Mouse (Mus musculus) liver, embryonic 15.5 days (tissue): Measurements from ENCODE around the gene Tead4. TPM values are rescaled to one million over a fixed set of nuclear protein-coding genes. Genes with fewer than 3 reads are reported as not detected.

Source experiments
- ATAC-seq: fragments of 200-750 bp; cut with Nextera tagmentation; 2 replicates; pipeline ENCODE4 v1.8.0; 2017; ENCODE audit warnings: moderate number of reproducible peaks, mild to moderate bottlenecking, moderate library complexity; ENCODE audit not compliant: insufficient read depth
- H3K27ac ChIP-seq: fragments of 300-500 bp; sonication (generic); replicated peaks from 2 replicates; pipeline ENCODE4 v1.5.1; 2015; ENCODE audit warnings: mild to moderate bottlenecking, inconsistent platforms
- H3K27me3 ChIP-seq: fragments of 300-500 bp; sonication (generic); 2 replicates; pipeline ENCODE4 v1.6.1; 2015; ENCODE audit warnings: mild to moderate bottlenecking, inconsistent platforms
- H3K36me3 ChIP-seq: fragments of 300-500 bp; sonication (generic); replicated peaks from 2 replicates; pipeline ENCODE4 v1.6.1; 2015; ENCODE audit warnings: moderate library complexity, mild to moderate bottlenecking, inconsistent platforms
- H3K4me1 ChIP-seq: fragments of 300-500 bp; sonication (generic); replicated peaks from 2 replicates; pipeline ENCODE4 v1.6.1; 2015; ENCODE audit warnings: inconsistent platforms
- H3K4me2 ChIP-seq: fragments of 300-500 bp; sonication (generic); 2 replicates; pipeline ENCODE4 v1.6.1; 2015; ENCODE audit warnings: moderate library complexity, mild to moderate bottlenecking, inconsistent platforms
- H3K4me3 ChIP-seq: fragments of 300-500 bp; sonication (generic); replicated peaks from 2 replicates; pipeline ENCODE4 v1.5.1; 2015; ENCODE audit warnings: mild to moderate bottlenecking, inconsistent platforms
- H3K9ac ChIP-seq: fragments of 300-500 bp; sonication (generic); 2 replicates; pipeline ENCODE4 v1.6.1; 2015; ENCODE audit warnings: moderate library complexity, mild to moderate bottlenecking, inconsistent platforms
- H3K9me3 ChIP-seq: fragments of 300-500 bp; sonication (generic); replicated peaks from 2 replicates; pipeline ENCODE4 v1.6.1; 2016; ENCODE audit warnings: inconsistent platforms
- WGBS: fragments of 180-500 bp; shearing (Covaris S2); methylation state at CpG from one replicate; pipeline ENCODE4 v1.1.7; 2015; ENCODE audit warnings: mixed read lengths; ENCODE audit not compliant: insufficient replicate concordance; 5-methylcytosine and 5-hydroxymethylcytosine counted together
- polyA plus RNA-seq: library from polyadenylated mRNA; unstranded; fragments of >200 nt; fragmentation: Nextera tagmentation; extraction: Ambion mirVana; gene quantifications from 2 replicates; pipeline ENCODE4 v1.2.1, GENCODE M21; 2015

The Tead4 gene
- polyA plus RNA-seq, 1 experiment from 2014 or later: 0.55 TPM

- peak overlapping the region; percentile 56 for H3K4me2 ChIP-seq
- H3K27ac ChIP-seq: no peak overlapping the region
- WGBS: 4% methylated on average over 16 of the region's 16 CpGs
- no peaks in the 10 kb centered on the region for H3K27me3 ChIP-seq
- ATAC-seq: no peak
- H3K9ac ChIP-seq: no peak overlapping the region
- no peaks in the 10 kb centered on the region for H3K9me3 ChIP-seq
- no peaks in the 10 kb centered on the region for H3K36me3 ChIP-seq
- H3K4me3 ChIP-seq: peak overlapping the region; percentile 30; the same call in 1 of the 2 replicates
- no peaks in the 10 kb centered on the region; the same call in 1 of the 2 replicates for H3K4me1 ChIP-seq
Measured at GRCm38 (mm10) chr6:128285792-128286430, 14.7 kb downstream of the Tead4 start.

- WGBS: 57% methylated on average over 3 of the region's 3 CpGs
- Histone ChIP-seq H3K36me3 (no peaks in the 10 kb centered on the region), H3K4me2 (no peak overlapping the region), H3K4me1 (peaks cover 5% of the 10 kb centered on the region), H3K9ac (no peak overlapping the region), H3K27ac (no peak overlapping the region), H3K9me3 (no peaks in the 10 kb centered on the region), H3K4me3 (no peak overlapping the region), H3K27me3 (no peaks in the 10 kb centered on the region)
- no peak for ATAC-seq
Measured at GRCm38 (mm10) chr6:128282126-128282525, 18.5 kb downstream of the Tead4 start.

- Histone ChIP-seq H3K27ac (no peak overlapping the region), H3K4me1 (peaks cover 5% of the 10 kb centered on the region), H3K4me3 (no peak overlapping the region), H3K9ac (no peak overlapping the region), H3K4me2 (no peak overlapping the region), H3K36me3 (no peaks in the 10 kb centered on the region), H3K27me3 (no peaks in the 10 kb centered on the region), H3K9me3 (no peaks in the 10 kb centered on the region)
- ATAC-seq: no peak
- WGBS: 38% methylated on average over 14 of the region's 14 CpGs
Measured at GRCm38 (mm10) chr6:128280472-128281145, 20.0 kb downstream of the Tead4 start.

GRCm38 (mm10) chr6:128279608-128280007 is 21.0 kb downstream of the Tead4 start:
- Histone ChIP-seq H3K4me2 (no peak overlapping the region), H3K9ac (no peak overlapping the region), H3K27ac (no peak overlapping the region), H3K4me3 (no peak overlapping the region), H3K9me3 (no peaks in the 10 kb centered on the region), H3K27me3 (no peaks in the 10 kb centered on the region), H3K36me3 (no peaks in the 10 kb centered on the region), H3K4me1 (peaks cover 5% of the 10 kb centered on the region; the same call in 1 of the 2 replicates)
- no peak for ATAC-seq
- 34% methylated on average over 5 of the region's 5 CpGs for WGBS

GRCm38 (mm10) chr6:128279099-128279498 is 21.5 kb downstream of the Tead4 start:
- ATAC-seq: no peak
- 41% methylated on average over 4 of the region's 4 CpGs for WGBS
- Histone ChIP-seq H3K4me2 (no peak overlapping the region), H3K27me3 (no peaks in the 10 kb centered on the region), H3K9ac (no peak overlapping the region), H3K27ac (no peak overlapping the region), H3K4me3 (no peak overlapping the region), H3K36me3 (no peaks in the 10 kb centered on the region), H3K4me1 (peaks cover 5% of the 10 kb centered on the region; the same call in 1 of the 2 replicates), H3K9me3 (no peaks in the 10 kb centered on the region)

- ATAC-seq: peak; percentile 34; the same call in 1 of the 2 replicates
- no peak overlapping the region for H3K27ac ChIP-seq
Measured at GRCm38 (mm10) chr6:128277132-128278085, 23.2 kb downstream of the Tead4 start.

GRCm38 (mm10) chr6:128276349-128276748 is 24.3 kb downstream of the Tead4 start:
- 76% methylated on average over 6 of the region's 6 CpGs for WGBS
- no peaks in the 10 kb centered on the region for H3K27me3 ChIP-seq
- no peak overlapping the region for H3K27ac ChIP-seq
- no peak overlapping the region for H3K4me2 ChIP-seq
- H3K4me3 ChIP-seq: no peak overlapping the region
- no peak for ATAC-seq
- no peaks in the 10 kb centered on the region for H3K36me3 ChIP-seq
- H3K9me3 ChIP-seq: no peaks in the 10 kb centered on the region
- H3K4me1 ChIP-seq: peaks cover 5% of the 10 kb centered on the region; the same call in 1 of the 2 replicates
- no peak overlapping the region for H3K9ac ChIP-seq

More at GRCm38 (mm10) chr6:128277132-128278085, 23.2 kb downstream of the Tead4 start:
- no peak overlapping the region for H3K4me2 ChIP-seq
- 64% methylated on average over 11 of the region's 11 CpGs for WGBS
- no peak overlapping the region for H3K9ac ChIP-seq
- peaks cover 5% of the 10 kb centered on the region; the same call in 1 of the 2 replicates for H3K4me1 ChIP-seq
- H3K27me3 ChIP-seq: no peaks in the 10 kb centered on the region
- no peak overlapping the region for H3K4me3 ChIP-seq
- H3K36me3 ChIP-seq: no peaks in the 10 kb centered on the region
- H3K9me3 ChIP-seq: no peaks in the 10 kb centered on the region

GRCm38 (mm10) chr6:128275506-128276064 is 25.0 kb downstream of the Tead4 start:
- no peak overlapping the region for H3K4me3 ChIP-seq
- no peaks in the 10 kb centered on the region for H3K9me3 ChIP-seq
- H3K27ac ChIP-seq: no peak overlapping the region
- 60% methylated on average over 8 of the region's 8 CpGs for WGBS
- no peaks in the 10 kb centered on the region for H3K36me3 ChIP-seq
- H3K4me1 ChIP-seq: peaks cover 5% of the 10 kb centered on the region; the same call in 1 of the 2 replicates
- no peak overlapping the region for H3K9ac ChIP-seq
- no peak overlapping the region for H3K4me2 ChIP-seq
- H3K27me3 ChIP-seq: no peaks in the 10 kb centered on the region
- no peak for ATAC-seq

GRCm38 (mm10) chr6:128273507-128273906 is 27.1 kb downstream of the Tead4 start:
- Histone ChIP-seq H3K4me2 (no peak overlapping the region), H3K27ac (no peak overlapping the region), H3K9me3 (no peaks in the 10 kb centered on the region), H3K27me3 (no peaks in the 10 kb centered on the region), H3K36me3 (no peaks in the 10 kb centered on the region), H3K9ac (no peak overlapping the region), H3K4me3 (no peak overlapping the region), H3K4me1 (peaks cover 5% of the 10 kb centered on the region; the same call in 1 of the 2 replicates)
- ATAC-seq: no peak
- 54% methylated on average over 1 of the region's 1 CpGs for WGBS

- no peaks in the 10 kb centered on the region for H3K9me3 ChIP-seq
- no peak overlapping the region for H3K4me3 ChIP-seq
- H3K4me1 ChIP-seq: peaks cover 2% of the 10 kb centered on the region; the same call in 1 of the 2 replicates
- H3K4me2 ChIP-seq: no peak overlapping the region
- no peak for ATAC-seq
- no peaks in the 10 kb centered on the region for H3K27me3 ChIP-seq
- H3K27ac ChIP-seq: no peak overlapping the region
- 81% methylated on average over 17 of the region's 17 CpGs for WGBS
- no peak overlapping the region for H3K9ac ChIP-seq
- no peaks in the 10 kb centered on the region for H3K36me3 ChIP-seq
Measured at GRCm38 (mm10) chr6:128272754-128273153, 27.9 kb downstream of the Tead4 start.
